Mouse (Mus musculus) liver, embryonic 16.5 days (tissue): Measurements from ENCODE around the gene Sparc. TPM values are rescaled to one million over a fixed set of nuclear protein-coding genes. Genes with fewer than 3 reads are reported as not detected.

Source experiments
- ATAC-seq: fragments of 200-750 bp; cut with Nextera tagmentation; 2 replicates; pipeline ENCODE4 v1.8.0; 2017; ENCODE audit warnings: low read depth, mild to moderate bottlenecking, moderate number of reproducible peaks, moderate library complexity
- H3K27ac ChIP-seq: fragments of 300-500 bp; sonication (generic); 2 replicates; pipeline ENCODE4 v1.5.1; 2014; ENCODE audit warnings: mild to moderate bottlenecking, low read length
- H3K27me3 ChIP-seq: fragments of 300-500 bp; sonication (generic); 2 replicates; pipeline ENCODE4 v1.6.1; 2014; ENCODE audit warnings: low read depth, low read length, mixed read lengths; ENCODE audit not compliant: control insufficient read depth, insufficient read depth
- H3K36me3 ChIP-seq: fragments of 300-500 bp; sonication (generic); 2 replicates; pipeline ENCODE4 v1.6.1; 2014; ENCODE audit warnings: mild to moderate bottlenecking; ENCODE audit not compliant: control insufficient read depth, insufficient read depth
- H3K4me1 ChIP-seq: fragments of 300-500 bp; sonication (generic); 2 replicates; pipeline ENCODE4 v1.6.1; 2014; ENCODE audit warnings: low read depth, low read length, mixed read lengths; ENCODE audit not compliant: control insufficient read depth
- H3K4me2 ChIP-seq: fragments of 300-500 bp; sonication (generic); 2 replicates; pipeline ENCODE4 v1.6.1; 2014; ENCODE audit warnings: low read depth, low read length, mixed read lengths
- H3K4me3 ChIP-seq: fragments of 300-500 bp; sonication (generic); 2 replicates; pipeline ENCODE4 v1.5.1; 2014; ENCODE audit warnings: low read depth, mild to moderate bottlenecking, low read length
- H3K9ac ChIP-seq: fragments of 300-500 bp; sonication (generic); 2 replicates; pipeline ENCODE4 v1.6.1; 2014; ENCODE audit warnings: low read depth, low read length
- H3K9me3 ChIP-seq: fragments of 300-500 bp; sonication (generic); replicated peaks from 2 replicates; pipeline ENCODE4 v1.6.1; 2016; ENCODE audit warnings: low read length; ENCODE audit not compliant: control insufficient read depth
- WGBS: fragments of 180-500 bp; shearing (Covaris S2); extraction: QIAGEN DNeasy Blood & Tissue Kit; methylation state at CpG from one replicate; pipeline ENCODE4 v1.1.7; 2014; ENCODE audit not compliant: insufficient replicate concordance; 5-methylcytosine and 5-hydroxymethylcytosine counted together
- polyA plus RNA-seq: library from polyadenylated mRNA; unstranded; fragments of >200 nt; fragmentation: Nextera tagmentation; extraction: Ambion mirVana; gene quantifications from 2 replicates; pipeline ENCODE4 v1.2.1, GENCODE M21; 2015

Gene Sparc
- polyA plus RNA-seq = 148 and 175 TPM in 2 replicates

DNA sequence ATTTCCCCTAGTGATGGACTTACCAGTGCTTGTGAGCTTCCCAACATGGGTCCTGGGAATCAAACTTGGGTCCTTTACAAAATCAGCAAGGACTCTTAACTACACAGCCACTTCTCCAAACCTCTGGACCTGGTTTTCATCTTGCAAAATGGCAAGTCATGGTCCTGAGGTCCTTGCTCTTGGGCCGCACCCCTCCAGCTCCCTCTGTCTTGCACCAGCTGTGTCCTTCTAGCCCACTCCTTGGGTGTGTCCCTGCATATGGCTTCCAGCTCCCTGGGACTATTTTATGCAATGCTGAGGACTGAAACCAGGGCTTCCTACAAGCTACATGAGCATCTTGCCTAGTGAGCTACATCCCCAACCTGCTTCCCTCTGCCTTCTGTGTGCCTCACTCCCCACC, at the start of gene Sparc:
Gene Sparc, minus strand, starts transcription at position 206 of the 400 bp plus-strand sequence.
- no peaks in the 10 kb centered on the region; the same call in 1 of the 2 replicates for H3K4me1 ChIP-seq
- no peak within 1 kb of the TSS for H3K9ac ChIP-seq
- H3K4me2 ChIP-seq = no peak within 1 kb of the TSS
- 62% methylated on average over 1 of the region's 1 CpGs for WGBS
- no peak within 1 kb of the TSS for H3K27ac ChIP-seq
- H3K36me3 ChIP-seq = no peaks in the 10 kb centered on the region
- no peaks in the 10 kb centered on the region for H3K9me3 ChIP-seq
- no peak within 1 kb of the TSS for H3K4me3 ChIP-seq
- no peaks in the 10 kb centered on the region; the same call in 1 of the 2 replicates for H3K27me3 ChIP-seq
- ATAC-seq = no peak

DNA sequence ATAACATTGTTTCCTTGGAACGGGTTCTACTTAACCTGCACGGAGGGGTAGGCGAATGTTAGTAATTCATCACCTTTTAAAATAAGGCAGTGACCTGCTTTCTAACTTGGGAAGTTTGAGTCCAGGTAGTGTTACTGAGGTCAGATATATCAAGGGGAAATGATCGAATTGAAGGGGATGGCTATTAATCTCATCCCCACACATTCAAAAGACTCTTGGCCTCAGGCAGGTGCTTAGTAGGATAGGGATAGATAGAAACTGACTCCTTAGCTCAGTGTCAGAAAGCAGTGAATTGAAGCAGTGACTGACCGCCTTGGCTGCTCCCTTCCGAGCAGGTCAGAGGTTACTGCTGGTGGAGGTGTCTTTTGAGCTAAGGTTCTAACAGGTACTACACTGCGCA, 48.5 kb upstream of the Sparc start:
- H3K4me3 ChIP-seq = peak overlapping the region; percentile 94
- H3K27me3 ChIP-seq = no peaks in the 10 kb centered on the region
- peak overlapping the region; percentile 84 for H3K4me2 ChIP-seq
- H3K9ac ChIP-seq = peak overlapping the region; percentile 92
- 44% methylated on average over 7 of the region's 7 CpGs for WGBS
- H3K4me1 ChIP-seq = peaks cover 36% of the 10 kb centered on the region
- H3K9me3 ChIP-seq = no peaks in the 10 kb centered on the region
- H3K27ac ChIP-seq = peak overlapping the region; percentile 30; the same call in 1 of the 2 replicates
- H3K36me3 ChIP-seq = no peaks in the 10 kb centered on the region; the same call in 1 of the 2 replicates
- no peak for ATAC-seq

DNA sequence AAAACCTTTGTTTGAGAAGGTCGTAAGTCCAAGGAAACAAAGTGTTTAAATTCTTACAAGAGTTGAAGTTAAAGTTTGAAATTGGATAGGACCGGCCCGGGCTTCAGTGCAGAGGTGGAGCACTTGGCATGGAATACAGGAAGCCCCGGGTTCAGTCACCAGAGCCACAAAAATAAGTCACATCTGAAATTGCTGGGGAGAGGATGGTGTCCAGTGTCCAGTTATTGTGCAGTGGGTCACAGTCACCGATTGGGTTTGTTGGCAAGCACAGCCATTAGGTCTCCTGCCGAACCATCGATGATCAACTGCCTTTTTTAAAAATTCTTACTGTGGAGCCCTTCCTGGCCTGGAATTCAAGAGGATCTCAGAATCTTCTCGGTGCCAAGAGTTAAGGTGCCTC, 47.8 kb upstream of the Sparc start:
- H3K27ac ChIP-seq = peak overlapping the region; percentile 30; the same call in 1 of the 2 replicates
- no peaks in the 10 kb centered on the region for H3K27me3 ChIP-seq
- H3K36me3 ChIP-seq = no peaks in the 10 kb centered on the region; the same call in 1 of the 2 replicates
- peaks cover 35% of the 10 kb centered on the region for H3K4me1 ChIP-seq
- H3K9ac ChIP-seq = peak overlapping the region; percentile 92
- peak overlapping the region; percentile 94 for H3K4me3 ChIP-seq
- H3K4me2 ChIP-seq = peak overlapping the region; percentile 84
- WGBS = 18% methylated on average over 8 of the region's 8 CpGs
- ATAC-seq = no peak
- H3K9me3 ChIP-seq = no peaks in the 10 kb centered on the region

DNA sequence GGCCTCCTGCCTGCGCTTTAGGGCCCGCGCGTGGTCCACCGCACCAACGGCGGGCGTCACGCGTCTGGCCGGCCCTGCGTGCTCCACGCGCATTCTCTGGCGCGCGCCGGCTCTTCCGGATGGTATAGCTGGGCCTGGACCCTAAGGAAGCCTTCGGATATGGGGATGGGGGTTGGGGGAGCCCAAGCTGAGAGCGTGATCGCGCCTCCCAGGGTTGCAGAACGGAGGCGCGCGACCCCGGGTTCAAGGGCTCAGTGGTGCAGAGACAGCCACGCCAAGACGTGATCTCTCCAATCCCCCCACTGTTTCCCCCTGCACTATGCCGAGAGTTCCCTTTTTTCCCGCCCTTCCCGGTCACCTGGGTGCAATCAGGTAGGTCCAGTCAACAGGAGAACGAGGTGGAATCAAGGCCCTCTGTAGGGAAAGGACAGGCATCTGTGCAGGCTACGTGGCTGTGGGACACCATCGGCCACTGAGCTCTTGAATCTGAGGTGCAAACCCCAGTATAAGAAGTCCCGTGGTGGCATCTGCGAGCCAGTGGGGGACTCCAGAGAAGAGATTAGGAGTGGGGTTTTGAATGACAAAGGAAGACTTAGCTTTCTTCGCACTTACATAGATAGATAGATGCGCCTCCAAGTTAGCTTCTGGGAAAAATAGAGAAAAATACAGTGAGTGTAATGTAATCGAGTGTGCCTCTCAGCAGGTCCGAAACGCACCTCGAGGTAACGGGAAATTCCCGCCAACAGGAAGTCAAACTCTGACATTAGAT, 47.1 kb upstream of the Sparc start:
- peaks cover 34% of the 10 kb centered on the region for H3K4me1 ChIP-seq
- WGBS = under 1% methylated on average over 42 of the region's 46 CpGs
- no peak for ATAC-seq

DNA sequence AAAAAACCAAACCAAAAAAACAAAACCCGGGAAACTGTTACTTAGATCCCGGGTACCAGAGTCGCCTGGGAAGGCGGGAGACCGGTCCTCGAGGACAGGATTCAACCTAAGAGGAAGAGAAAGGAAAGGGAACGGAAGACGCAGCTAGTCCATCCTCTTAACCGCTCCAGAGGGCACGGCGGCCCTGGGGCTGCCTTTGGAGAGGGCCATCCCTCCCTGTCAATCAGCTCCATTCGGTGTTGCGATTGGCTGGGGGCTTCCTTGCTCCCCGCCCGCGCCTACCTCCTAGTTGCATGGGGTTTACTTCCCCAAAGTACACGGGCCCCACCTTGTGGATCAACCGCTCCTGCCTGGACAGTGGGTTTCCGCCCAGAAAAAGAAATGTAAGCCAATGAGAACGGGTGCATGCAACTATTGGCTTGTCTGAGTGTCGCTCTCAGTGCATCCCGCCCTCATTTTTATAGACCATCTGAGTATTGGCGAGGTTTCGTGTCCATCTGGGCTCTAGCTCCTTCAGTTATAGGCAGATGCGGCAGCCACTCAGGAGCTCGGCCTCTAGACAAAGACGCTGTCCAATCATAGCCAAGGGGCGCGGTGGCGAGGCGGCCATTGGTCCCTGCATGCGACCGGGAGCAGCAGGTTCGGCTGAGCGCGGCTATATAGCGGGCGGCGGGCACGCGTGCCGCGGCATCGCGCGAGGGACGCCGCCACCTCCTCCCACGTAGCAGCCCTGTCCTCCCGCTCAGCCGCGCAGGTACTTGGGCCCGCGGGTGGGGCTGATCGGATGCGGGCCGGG, 46.3 kb upstream of the Sparc start, which contains the start of gene G3bp1:
Gene G3bp1, plus strand, starts transcription at position 638 of the 796 bp plus-strand sequence.
- Histone ChIP-seq H3K27me3 (no peaks in the 10 kb centered on the region), H3K36me3 (no peaks in the 10 kb centered on the region; the same call in 1 of the 2 replicates), H3K27ac (peak within 1 kb of the TSS; percentile 87), H3K9me3 (no peaks in the 10 kb centered on the region), H3K9ac (peak within 1 kb of the TSS; percentile 92), H3K4me1 (peaks cover 32% of the 10 kb centered on the region), H3K4me3 (peak within 1 kb of the TSS; percentile 94), H3K4me2 (peak within 1 kb of the TSS; percentile 84)
- WGBS = under 1% methylated on average over 48 of the region's 57 CpGs
- ATAC-seq = peak; percentile 90

More for the DNA sequence above, 47.1 kb upstream of the Sparc start:
- peak overlapping the region; percentile 84 for H3K27ac ChIP-seq
- no peaks in the 10 kb centered on the region for H3K27me3 ChIP-seq
- peak overlapping the region; percentile 92 for H3K9ac ChIP-seq
- no peaks in the 10 kb centered on the region for H3K9me3 ChIP-seq
- peak overlapping the region; percentile 94 for H3K4me3 ChIP-seq
- H3K4me2 ChIP-seq = peak overlapping the region; percentile 84
- H3K36me3 ChIP-seq = no peaks in the 10 kb centered on the region; the same call in 1 of the 2 replicates

DNA sequence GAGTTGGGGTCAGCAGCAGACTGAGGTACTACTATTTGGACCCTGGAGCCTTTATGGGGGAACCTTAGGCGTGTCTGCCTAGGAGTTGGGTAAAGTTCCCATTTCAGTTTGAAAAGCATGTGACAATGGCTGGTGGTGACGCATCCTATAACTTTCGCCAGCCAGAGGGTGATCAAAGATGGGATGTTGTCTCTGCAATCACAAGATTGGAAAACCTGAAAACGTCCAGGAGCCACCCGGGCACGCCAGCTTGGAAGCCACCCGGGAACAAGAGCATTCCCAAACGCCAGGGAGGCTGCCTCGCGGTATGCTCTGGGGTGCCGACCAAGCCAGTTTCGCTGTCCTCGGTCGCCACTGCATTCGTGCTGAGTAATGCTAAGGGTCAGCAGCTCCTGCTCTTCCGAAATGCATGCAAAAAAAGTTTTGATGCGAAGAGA, 45.6 kb upstream of the Sparc start:
- H3K9ac ChIP-seq = peak overlapping the region; percentile 70
- no peaks in the 10 kb centered on the region for H3K9me3 ChIP-seq
- ATAC-seq = no peak
- H3K4me1 ChIP-seq = peaks cover 29% of the 10 kb centered on the region
- no peaks in the 10 kb centered on the region; the same call in 1 of the 2 replicates for H3K36me3 ChIP-seq
- peak overlapping the region; percentile 72 for H3K4me2 ChIP-seq
- H3K4me3 ChIP-seq = peak overlapping the region; percentile 94
- WGBS = under 1% methylated on average over 17 of the region's 17 CpGs
- H3K27me3 ChIP-seq = no peaks in the 10 kb centered on the region
- H3K27ac ChIP-seq = peak overlapping the region; percentile 87

DNA sequence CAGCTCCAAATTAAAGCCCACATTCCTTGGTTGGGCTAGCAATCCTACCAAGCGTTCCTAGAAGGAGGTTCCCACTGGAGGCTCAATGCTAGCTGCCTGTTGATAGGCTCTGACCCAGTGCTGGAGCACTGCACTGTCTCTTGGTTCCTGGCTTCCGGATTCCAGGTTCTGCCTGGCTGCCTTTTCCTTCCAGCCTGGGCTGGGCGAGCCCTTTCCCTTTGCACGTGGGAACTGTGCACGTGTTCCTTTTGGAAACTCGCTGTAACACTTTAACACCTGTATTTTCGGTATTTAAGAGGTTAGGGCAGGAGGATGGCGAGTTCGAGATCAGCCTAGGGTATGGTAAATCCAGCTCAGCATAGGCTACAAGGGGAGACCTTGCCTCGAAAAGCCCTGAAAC, 45.0 kb upstream of the Sparc start:
- Histone ChIP-seq H3K4me2 (peak overlapping the region; percentile 72), H3K4me1 (peaks cover 25% of the 10 kb centered on the region), H3K4me3 (peak overlapping the region; percentile 94), H3K27ac (peak overlapping the region; percentile 87), H3K27me3 (no peaks in the 10 kb centered on the region), H3K36me3 (no peaks in the 10 kb centered on the region), H3K9me3 (no peaks in the 10 kb centered on the region), H3K9ac (peak overlapping the region; percentile 70)
- ATAC-seq = no peak
- 69% methylated on average over 10 of the region's 10 CpGs for WGBS

DNA sequence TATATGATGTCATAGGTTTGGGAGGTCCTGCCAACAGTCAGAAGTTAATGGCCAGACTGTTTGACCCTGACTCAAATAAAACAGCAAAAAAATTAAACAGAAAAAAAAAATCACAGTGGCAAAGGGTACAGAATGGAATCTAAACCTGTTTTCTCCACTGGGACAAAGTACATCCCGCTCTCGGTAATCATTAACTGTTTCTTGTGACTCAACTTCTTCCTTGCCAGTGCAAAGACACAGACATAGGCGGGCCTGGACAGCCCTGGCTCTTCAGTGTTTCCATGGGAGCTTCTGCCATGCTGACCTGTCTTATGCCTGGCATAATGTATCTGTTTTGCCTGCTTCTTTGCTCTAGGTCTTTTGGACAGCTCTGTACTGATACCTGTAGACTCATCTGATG, 42.2 kb upstream of the Sparc start:
- Histone ChIP-seq H3K27me3 (no peaks in the 10 kb centered on the region), H3K4me3 (no peak overlapping the region), H3K36me3 (no peaks in the 10 kb centered on the region), H3K9me3 (no peaks in the 10 kb centered on the region), H3K4me1 (peaks cover 20% of the 10 kb centered on the region), H3K4me2 (peak overlapping the region; percentile 29; the same call in 1 of the 2 replicates), H3K9ac (no peak overlapping the region), H3K27ac (peak overlapping the region; percentile 59; the same call in 1 of the 2 replicates)
- no peak for ATAC-seq
- 68% methylated on average over 3 of the region's 3 CpGs for WGBS
